Mouse (Mus musculus): ENCODE data around the gene Xpot. TPM values are rescaled to one million over a fixed set of nuclear protein-coding genes. Genes with fewer than 3 reads are reported as not detected.

Xpot gene
- polyA plus RNA-seq, 1 experiment from 2014 or later, result 64.5 TPM

- Histone ChIP-seq H3K36me3 (replicated peaks) (peaks cover 99% of the 10 kb centered on the region), H3K27ac (no peak overlapping the region), H3K27me3 (ENCODE audit: poor library complexity, severe bottlenecking) (no peaks in the 10 kb centered on the region), H3K9me3 (0 out of 2 replicates have a peak, but pooled peaks cover 3% of the 10 kb centered on the region), H3K4me3 (no peak overlapping the region), H3K4me1 (no peaks in the 10 kb centered on the region)
- WGBS, result 93% methylated on average over 13 of the region's 13 CpGs
- DNase-seq (ENCODE audit: extremely low spot score, low spot score), result no peak
Measured at GRCm38 (mm10) chr10:121613570-121613969, 12.6 kb downstream of the Xpot start.

- Histone ChIP-seq H3K9me3 (0 out of 2 replicates have a peak, but pooled peaks cover 3% of the 10 kb centered on the region), H3K36me3 (replicated peaks) (peaks cover 99% of the 10 kb centered on the region), H3K4me3 (no peak overlapping the region), H3K4me1 (no peaks in the 10 kb centered on the region), H3K27me3 (ENCODE audit: poor library complexity, severe bottlenecking) (no peaks in the 10 kb centered on the region), H3K27ac (no peak overlapping the region)
- 93% methylated on average over 6 of the region's 6 CpGs for WGBS
- DNase-seq (ENCODE audit: extremely low spot score, low spot score), result no peak
Measured at GRCm38 (mm10) chr10:121612448-121612847, 13.7 kb downstream of the Xpot start.

GRCm38 (mm10) chr10:121611587-121611986 lies 14.5 kb downstream of the Xpot start:
- H3K36me3 ChIP-seq (replicated peaks), result peaks cover 99% of the 10 kb centered on the region
- 0 out of 2 replicates have a peak, but pooled peaks cover 3% of the 10 kb centered on the region for H3K9me3 ChIP-seq
- WGBS, result 86% methylated on average over 10 of the region's 10 CpGs
- no peaks in the 10 kb centered on the region for H3K27me3 ChIP-seq (ENCODE audit: poor library complexity, severe bottlenecking)
- H3K27ac ChIP-seq, result no peak overlapping the region
- DNase-seq (ENCODE audit: extremely low spot score, low spot score), result no peak
- H3K4me3 ChIP-seq, result no peak overlapping the region
- no peaks in the 10 kb centered on the region for H3K4me1 ChIP-seq

DNA sequence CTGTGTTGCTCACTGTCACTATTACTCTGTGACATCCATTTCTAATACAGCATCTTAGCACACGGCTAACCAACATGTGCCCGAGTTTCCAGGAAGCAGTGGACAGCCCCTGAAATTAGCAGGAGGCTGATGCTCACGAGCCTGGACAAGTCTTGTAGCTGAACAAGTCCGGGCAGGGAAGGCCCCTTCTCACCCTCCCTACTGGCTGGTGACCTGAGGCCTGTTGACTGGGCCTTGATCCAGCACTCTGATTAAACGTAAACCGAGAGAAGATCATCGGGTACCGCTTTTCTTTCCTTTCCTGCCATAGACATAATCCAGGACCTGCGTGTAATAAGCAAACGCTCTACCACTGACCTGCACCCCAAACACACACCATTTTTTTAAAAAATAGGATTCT lies 18.0 kb downstream of the Xpot start:
- WGBS, result 94% methylated on average over 10 of the region's 10 CpGs
- Histone ChIP-seq H3K36me3 (replicated peaks) (peaks cover 100% of the 10 kb centered on the region), H3K9me3 (0 out of 2 replicates have a peak, but pooled peaks cover 3% of the 10 kb centered on the region), H3K27ac (no peak overlapping the region), H3K4me3 (no peak overlapping the region), H3K4me1 (no peaks in the 10 kb centered on the region), H3K27me3 (ENCODE audit: poor library complexity, severe bottlenecking) (no peaks in the 10 kb centered on the region)
- no peak for DNase-seq (ENCODE audit: extremely low spot score, low spot score)

DNA sequence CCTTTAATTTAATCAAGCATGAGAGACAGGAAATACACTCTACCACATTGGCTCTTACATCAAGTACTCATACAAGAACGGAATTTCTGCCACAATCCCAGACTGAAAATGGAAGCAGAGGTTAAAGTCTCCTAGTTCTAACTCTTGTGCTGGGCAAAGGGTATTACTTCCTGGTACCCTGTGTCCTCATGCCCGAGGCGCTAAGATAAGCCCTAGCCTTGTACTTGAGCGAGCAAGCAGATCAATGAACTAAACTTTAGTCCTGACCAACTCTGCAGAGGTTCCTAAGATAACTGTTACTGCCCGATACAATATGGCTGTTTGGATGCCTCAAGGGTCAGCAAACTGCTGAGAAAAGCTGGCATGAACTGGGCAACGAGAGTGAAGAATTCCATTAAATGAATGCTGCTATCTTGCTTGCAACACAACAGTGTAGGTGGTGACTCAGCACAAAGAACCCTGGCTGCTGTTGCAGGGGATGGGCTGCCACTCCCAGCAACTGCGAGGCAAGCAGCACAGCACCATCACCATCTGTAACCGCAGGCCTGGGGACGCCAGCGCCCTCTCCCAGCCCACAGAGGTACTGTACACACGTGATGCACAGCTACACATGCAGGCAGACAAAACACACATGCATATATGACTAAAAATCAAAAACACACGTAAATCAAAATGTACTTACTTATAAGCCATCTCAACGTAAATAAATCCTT lies 21.3 kb downstream of the Xpot start:
- H3K4me3 ChIP-seq, result no peak overlapping the region
- H3K36me3 ChIP-seq (replicated peaks), result peaks cover 100% of the 10 kb centered on the region
- DNase-seq (ENCODE audit: extremely low spot score, low spot score), result no peak
- no peaks in the 10 kb centered on the region for H3K4me1 ChIP-seq
- H3K27me3 ChIP-seq (ENCODE audit: poor library complexity, severe bottlenecking), result no peaks in the 10 kb centered on the region
- 0 out of 2 replicates have a peak, but pooled peaks cover 3% of the 10 kb centered on the region for H3K9me3 ChIP-seq
- WGBS, result 94% methylated on average over 13 of the region's 13 CpGs
- no peak overlapping the region for H3K27ac ChIP-seq

DNA sequence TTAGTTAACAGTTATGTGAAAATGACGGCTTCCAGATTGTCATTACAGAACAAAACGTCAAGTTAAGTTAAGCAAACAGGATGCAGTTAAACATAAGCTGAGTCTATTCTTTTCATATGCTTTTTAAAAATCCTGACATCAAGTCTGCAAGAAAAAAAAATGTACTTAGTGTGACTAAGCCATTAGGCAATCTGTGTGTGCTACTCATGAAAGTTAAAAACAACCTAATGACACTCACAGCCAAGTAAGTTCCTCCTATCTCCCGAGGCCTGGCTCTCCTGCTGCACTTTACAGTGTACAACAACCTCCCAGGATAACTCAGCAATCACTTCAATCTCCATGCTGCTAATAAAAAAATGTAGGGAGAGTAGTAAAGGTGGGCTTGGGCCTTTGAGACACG lies 22.6 kb downstream of the Xpot start:
- Histone ChIP-seq H3K27ac (no peak overlapping the region), H3K4me3 (no peak overlapping the region), H3K36me3 (replicated peaks) (peaks cover 100% of the 10 kb centered on the region), H3K4me1 (no peaks in the 10 kb centered on the region), H3K9me3 (no peaks in the 10 kb centered on the region), H3K27me3 (ENCODE audit: poor library complexity, severe bottlenecking) (no peaks in the 10 kb centered on the region)
- WGBS, result 94% methylated on average over 4 of the region's 4 CpGs
- DNase-seq (ENCODE audit: extremely low spot score, low spot score), result no peak

GRCm38 (mm10) chr10:121601272-121601671 lies 24.9 kb downstream of the Xpot start:
- peaks cover 100% of the 10 kb centered on the region for H3K36me3 ChIP-seq (replicated peaks)
- WGBS, result 90% methylated on average over 6 of the region's 6 CpGs

DNA sequence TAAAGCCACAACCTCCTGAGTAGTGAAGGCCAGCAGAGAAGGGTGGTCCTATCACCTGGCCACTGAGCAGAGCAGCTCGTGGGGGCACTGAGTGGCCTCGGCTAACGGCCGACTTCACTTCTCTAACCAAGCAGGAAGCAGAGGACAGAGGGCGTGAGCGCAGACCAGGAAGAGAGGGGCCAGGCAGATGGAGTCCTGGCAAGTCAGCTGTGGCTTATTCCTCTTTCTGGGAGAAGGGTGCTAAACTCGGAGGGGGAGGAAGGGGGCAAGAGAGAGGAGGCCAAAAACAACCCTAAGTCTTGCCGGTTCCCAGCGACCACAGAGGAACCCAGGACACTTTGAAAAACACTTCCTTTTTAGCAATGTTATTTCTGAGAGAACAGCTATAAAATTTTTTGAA lies 29.6 kb downstream of the Xpot start:
- H3K27ac ChIP-seq, result no peak overlapping the region

More at GRCm38 (mm10) chr10:121601272-121601671, 24.9 kb downstream of the Xpot start:
- no peaks in the 10 kb centered on the region for H3K4me1 ChIP-seq
- no peak overlapping the region for H3K4me3 ChIP-seq
- no peaks in the 10 kb centered on the region for H3K9me3 ChIP-seq
- no peak for DNase-seq (ENCODE audit: extremely low spot score, low spot score)
- H3K27me3 ChIP-seq (ENCODE audit: poor library complexity, severe bottlenecking), result no peaks in the 10 kb centered on the region
- H3K27ac ChIP-seq, result no peak overlapping the region

DNA sequence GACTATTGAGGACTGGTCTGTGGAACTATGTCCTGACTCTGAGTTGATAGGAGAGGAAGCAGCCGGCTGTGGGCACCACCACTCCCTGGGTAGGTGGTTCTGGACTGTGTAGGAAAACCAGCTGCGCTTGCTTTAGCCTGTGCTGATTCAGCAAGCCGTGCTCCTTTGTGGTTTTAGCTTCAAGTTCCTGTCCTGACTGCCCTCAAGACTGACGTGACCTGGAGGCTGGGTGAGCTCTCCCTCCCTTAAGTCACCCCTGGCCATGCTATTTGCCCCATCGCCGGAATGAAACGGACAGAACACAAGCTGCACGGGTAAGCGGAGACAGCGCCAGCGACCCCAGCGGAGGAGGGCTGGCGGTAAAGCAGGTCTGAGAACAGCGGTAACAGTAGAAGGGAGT lies 35.0 kb downstream of the Xpot start:
- no peak overlapping the region for H3K4me3 ChIP-seq
- peaks cover 8% of the 10 kb centered on the region for H3K4me1 ChIP-seq
- 93% methylated on average over 14 of the region's 14 CpGs for WGBS
- DNase-seq (ENCODE audit: extremely low spot score, low spot score), result no peak
- no peak overlapping the region for H3K27ac ChIP-seq
- no peaks in the 10 kb centered on the region for H3K9me3 ChIP-seq
- no peaks in the 10 kb centered on the region for H3K27me3 ChIP-seq (ENCODE audit: poor library complexity, severe bottlenecking)
- H3K36me3 ChIP-seq (replicated peaks), result peaks cover 75% of the 10 kb centered on the region

More for the DNA sequence above, 29.6 kb downstream of the Xpot start:
- no peaks in the 10 kb centered on the region for H3K4me1 ChIP-seq
- H3K9me3 ChIP-seq, result no peaks in the 10 kb centered on the region
- WGBS, result 91% methylated on average over 9 of the region's 9 CpGs
- no peak overlapping the region for H3K4me3 ChIP-seq
- H3K27me3 ChIP-seq (ENCODE audit: poor library complexity, severe bottlenecking), result no peaks in the 10 kb centered on the region
- H3K36me3 ChIP-seq (replicated peaks), result peaks cover 100% of the 10 kb centered on the region
- DNase-seq (ENCODE audit: extremely low spot score, low spot score), result no peak

DNA sequence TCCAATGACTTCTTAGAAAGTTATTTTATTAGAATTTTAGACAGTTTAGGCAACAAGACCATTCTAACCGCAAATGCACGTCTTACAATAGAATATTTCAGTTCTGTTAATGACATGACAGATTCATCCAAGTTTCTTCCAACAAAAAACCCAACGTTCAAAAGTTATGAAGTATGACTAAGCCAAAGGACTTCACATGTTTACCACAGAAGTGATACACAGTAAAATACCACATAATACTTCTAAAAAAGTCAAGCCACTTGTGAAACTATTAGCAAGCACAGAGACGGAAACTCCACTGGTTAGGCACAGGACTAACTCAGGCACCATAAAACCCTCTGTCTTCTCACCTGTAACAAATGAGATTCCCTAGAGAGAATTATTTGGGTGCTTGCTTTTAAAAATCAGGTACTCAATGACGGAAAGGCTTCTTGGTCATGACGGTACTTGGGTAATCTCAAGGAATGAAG lies 38.7 kb downstream of the Xpot start:
- no peaks in the 10 kb centered on the region for H3K27me3 ChIP-seq (ENCODE audit: poor library complexity, severe bottlenecking)
- H3K36me3 ChIP-seq (replicated peaks), result peaks cover 58% of the 10 kb centered on the region
- H3K4me1 ChIP-seq, result peaks cover 20% of the 10 kb centered on the region
- no peak for DNase-seq (ENCODE audit: extremely low spot score, low spot score)
- H3K9me3 ChIP-seq, result no peaks in the 10 kb centered on the region
- peak overlapping the region; percentile 86 for H3K4me3 ChIP-seq
- 69% methylated on average over 6 of the region's 6 CpGs for WGBS
- H3K27ac ChIP-seq, result peak overlapping the region; percentile 93; the same call in 1 of the 2 replicates

GRCm38 (mm10) chr10:121586675-121587370 lies 39.3 kb downstream of the Xpot start, which contains the start of gene Tbk1:
Gene Tbk1, minus strand, starts transcription at chr10:121586787.
- peaks cover 56% of the 10 kb centered on the region for H3K36me3 ChIP-seq (replicated peaks)
- no peaks in the 10 kb centered on the region for H3K27me3 ChIP-seq (ENCODE audit: poor library complexity, severe bottlenecking)
- H3K4me1 ChIP-seq, result peaks cover 20% of the 10 kb centered on the region
- DNase-seq (ENCODE audit: extremely low spot score, low spot score), result peak; percentile 87
- no peaks in the 10 kb centered on the region for H3K9me3 ChIP-seq
- WGBS, result under 1% methylated on average over 58 of the region's 58 CpGs
- H3K27ac ChIP-seq, result peak within 1 kb of the TSS; percentile 93
- peak within 1 kb of the TSS; percentile 86 for H3K4me3 ChIP-seq

GRCm38 (mm10) chr10:121585791-121586642 lies 40.1 kb downstream of the Xpot start:
- H3K27ac ChIP-seq, result peak overlapping the region; percentile 93

More at GRCm38 (mm10) chr10:121585791-121586642, 40.1 kb downstream of the Xpot start:
- Histone ChIP-seq H3K4me1 (peaks cover 20% of the 10 kb centered on the region), H3K4me3 (peak overlapping the region; percentile 86), H3K27me3 (ENCODE audit: poor library complexity, severe bottlenecking) (no peaks in the 10 kb centered on the region), H3K9me3 (no peaks in the 10 kb centered on the region), H3K36me3 (replicated peaks) (peaks cover 55% of the 10 kb centered on the region)
- 4% methylated on average over 48 of the region's 48 CpGs for WGBS
- peak; percentile 29 for DNase-seq (ENCODE audit: extremely low spot score, low spot score)
